Mouse (Mus musculus) neutrophil, adult 5-6 weeks (primary cell): ENCODE results near the gene Ccdc117. TPM values are rescaled to one million over a fixed set of nuclear protein-coding genes. Genes with fewer than 3 reads are reported as not detected.
A peak's percentile ranks its signal among the peaks of the same experiment; 100 is the strongest.
"Not testable (repeated sequence)": the region's sequence is repeated elsewhere in the genome, so short reads cannot be mapped to it uniquely, and the experiment has no call there.

Source experiments
- ATAC-seq: fragments of 151-379, 151-347 bp; 2 replicates; pipeline ENCODE4 v1.8.0; 2017; ENCODE audit warnings: mild to moderate bottlenecking, moderate TSS enrichment; ENCODE audit not compliant: insufficient number of reproducible peaks, poor library complexity, low FRiP score, severe bottlenecking; ENCODE audit errors: extremely low read depth
- total RNA-seq: library from RNA; stranded (forward); fragments of 200-1000 nt; gene quantifications from 2 replicates; pipeline ENCODE4 v1.2.3, GENCODE M21; 2017

Ccdc117 gene
- total RNA-seq, 1 experiment from 2014 or later, result 40.0 TPM

- ATAC-seq, result no peak
Measured at GRCm38 (mm10) chr11:5540331-5540730, 1.7 kb downstream of the Ccdc117 start.

- ATAC-seq, result not testable (repeated sequence)
Measured at GRCm38 (mm10) chr11:5537454-5537853, 4.5 kb downstream of the Ccdc117 start.

- ATAC-seq, result no peak
Measured at GRCm38 (mm10) chr11:5533108-5533507, 8.9 kb downstream of the Ccdc117 start.

DNA sequence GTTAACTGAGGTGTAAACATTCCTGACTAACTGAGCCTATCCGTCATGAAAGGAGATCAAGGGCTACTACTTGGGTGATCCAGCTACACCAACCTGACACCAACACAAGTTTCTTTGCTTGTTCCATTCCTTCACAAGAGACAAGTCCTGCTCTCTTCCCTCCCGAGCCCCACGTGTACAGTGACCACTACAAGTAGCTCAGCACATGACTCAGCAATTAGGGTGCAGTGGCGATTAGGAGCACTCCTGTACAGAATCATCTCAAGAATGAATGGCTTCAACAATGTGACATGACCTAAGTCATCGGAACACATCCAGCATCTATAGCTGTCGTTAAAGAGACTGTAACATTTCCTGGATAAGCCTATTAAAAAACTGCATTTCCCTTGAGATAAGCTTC, 11.3 kb downstream of the Ccdc117 start:
- ATAC-seq, result no peak

DNA sequence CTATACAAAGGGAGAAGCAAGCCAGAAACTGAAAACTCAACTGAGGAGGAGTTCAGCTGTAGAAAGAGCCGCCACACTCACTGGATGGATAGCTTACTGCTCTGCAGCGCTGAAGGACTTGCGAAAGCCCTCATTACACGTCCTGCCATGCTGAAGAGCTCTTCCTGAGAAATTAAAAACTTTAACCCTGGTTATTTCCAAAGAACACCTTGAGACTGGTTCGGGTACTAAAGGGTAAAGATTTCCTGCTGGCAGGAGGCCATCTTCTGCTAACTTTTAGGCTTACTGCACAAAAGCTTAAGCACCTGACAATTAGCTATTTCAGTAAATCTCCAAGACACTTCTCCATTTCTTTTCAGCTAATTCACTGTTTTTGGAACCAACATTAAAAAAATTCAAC, 11.8 kb downstream of the Ccdc117 start:
- no peak for ATAC-seq

GRCm38 (mm10) chr11:5528841-5529240, 13.1 kb downstream of the Ccdc117 start:
- ATAC-seq, result no peak

- no peak for ATAC-seq
Measured at GRCm38 (mm10) chr11:5527865-5528523, 14.0 kb downstream of the Ccdc117 start.

DNA sequence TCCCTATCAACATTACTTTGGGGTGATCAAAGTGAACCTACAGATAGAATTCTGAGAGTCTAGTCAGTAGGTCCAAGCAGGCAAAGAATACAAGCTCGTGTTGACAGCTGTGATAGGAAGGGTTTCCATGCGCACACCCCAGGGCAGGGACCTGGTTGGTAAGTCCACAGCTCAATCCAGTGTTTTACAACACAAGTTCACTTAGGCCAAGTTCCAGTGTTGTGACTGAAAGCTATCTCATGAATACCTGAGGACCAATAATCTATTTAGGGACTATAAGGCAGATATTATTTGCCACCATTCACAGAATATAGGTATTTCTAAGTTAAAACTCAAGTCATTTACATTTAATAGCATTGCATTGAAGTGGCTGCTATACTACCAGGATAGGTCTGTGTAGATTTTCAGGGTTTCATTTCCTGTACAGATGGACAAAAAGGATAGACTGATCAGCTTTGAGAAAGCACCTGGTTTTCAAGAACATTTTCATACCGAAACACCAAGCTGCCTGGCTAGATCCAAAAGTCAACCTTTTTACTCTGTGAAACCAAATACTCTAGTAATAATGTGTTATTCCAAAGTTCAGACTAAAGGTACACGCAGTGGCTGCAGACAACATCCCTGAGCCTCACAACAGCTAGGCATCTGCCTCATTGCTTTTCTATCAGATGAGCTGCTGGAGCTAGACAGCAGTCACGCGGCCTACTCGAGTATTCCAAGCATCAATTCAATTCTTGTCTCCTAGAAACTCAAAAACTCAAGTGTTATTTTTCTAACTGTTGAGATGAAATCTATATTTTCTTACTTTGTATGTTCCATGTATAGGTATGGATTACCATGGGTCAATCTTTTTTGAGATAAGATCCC, 15.2 kb downstream of the Ccdc117 start:
- no peak for ATAC-seq

- no peak for ATAC-seq
Measured at GRCm38 (mm10) chr11:5525418-5525817, 16.6 kb downstream of the Ccdc117 start.

DNA sequence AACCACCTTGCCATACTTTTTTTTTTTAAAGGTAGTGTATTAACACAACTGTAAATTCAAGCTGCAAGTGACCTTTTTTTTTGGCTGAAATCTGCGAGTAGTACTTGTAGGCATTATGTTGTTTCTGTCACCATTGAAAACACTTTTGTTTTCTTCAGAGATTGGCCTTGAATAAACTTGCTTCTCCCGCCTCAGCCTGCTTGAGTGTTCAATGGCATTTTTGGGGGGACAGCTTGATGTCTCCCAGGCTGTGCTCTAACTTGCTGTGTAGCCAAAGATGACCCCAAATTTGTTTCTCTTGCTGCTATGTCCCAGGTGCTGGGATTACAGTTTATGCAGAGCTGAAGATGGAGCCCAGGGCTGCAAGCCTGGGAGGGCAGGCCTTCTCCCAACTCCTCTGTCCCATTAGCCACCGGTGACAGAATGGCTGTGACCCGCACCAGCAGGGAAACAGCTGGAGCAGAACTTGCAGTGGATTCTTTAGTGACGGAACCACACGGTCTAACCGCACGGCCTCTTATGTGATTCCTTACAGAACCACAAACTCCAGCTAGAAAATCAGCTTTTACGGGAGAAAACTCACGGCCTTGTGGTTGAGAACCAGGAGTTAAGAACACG, 19.1 kb downstream of the Ccdc117 start:
- no peak for ATAC-seq

- peak; percentile 69 for ATAC-seq
Measured at GRCm38 (mm10) chr11:5521516-5522291, 20.3 kb downstream of the Ccdc117 start.

DNA sequence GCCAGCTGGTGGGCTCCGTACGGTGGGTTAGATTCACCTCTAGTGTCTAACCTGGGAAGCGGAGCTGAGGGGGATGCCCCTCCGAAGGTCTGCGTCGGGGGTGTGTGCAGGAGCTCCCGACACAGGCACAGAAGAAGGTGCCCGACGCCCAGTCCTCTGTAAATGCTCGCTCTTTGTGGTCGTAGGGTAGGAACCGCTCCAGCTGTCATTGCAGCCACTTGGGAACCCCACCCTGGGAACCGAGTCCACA, 20.8 kb downstream of the Ccdc117 start:
- ATAC-seq, result no peak

GRCm38 (mm10) chr11:5520412-5521265, 21.3 kb downstream of the Ccdc117 start, which contains the start of gene Xbp1:
Gene Xbp1 (plus strand): TSS chr11:5520659.
- ATAC-seq, result peak; percentile 96

DNA sequence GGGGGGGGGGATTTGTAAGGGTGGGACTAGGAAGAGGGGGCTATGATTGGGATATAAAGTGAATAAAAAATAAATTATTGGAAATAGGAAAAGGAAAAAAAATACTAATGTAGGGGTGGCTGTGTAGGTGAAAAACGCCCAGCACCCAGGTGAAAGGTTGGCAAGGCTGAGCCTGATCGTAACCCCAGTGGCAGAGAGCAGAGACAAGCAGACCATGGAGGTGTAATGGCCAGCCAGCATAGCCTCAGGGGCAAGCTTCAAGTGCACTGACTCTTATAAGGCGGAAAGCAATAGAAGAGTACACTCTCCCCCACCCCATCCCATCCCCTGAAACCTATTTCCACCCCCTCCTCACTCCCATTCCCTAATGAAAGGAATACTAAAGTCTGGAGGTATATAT, 22.3 kb downstream of the Ccdc117 start:
- ATAC-seq, result no peak

- ATAC-seq, result no peak
Measured at GRCm38 (mm10) chr11:5517346-5517745, 24.6 kb downstream of the Ccdc117 start.

DNA sequence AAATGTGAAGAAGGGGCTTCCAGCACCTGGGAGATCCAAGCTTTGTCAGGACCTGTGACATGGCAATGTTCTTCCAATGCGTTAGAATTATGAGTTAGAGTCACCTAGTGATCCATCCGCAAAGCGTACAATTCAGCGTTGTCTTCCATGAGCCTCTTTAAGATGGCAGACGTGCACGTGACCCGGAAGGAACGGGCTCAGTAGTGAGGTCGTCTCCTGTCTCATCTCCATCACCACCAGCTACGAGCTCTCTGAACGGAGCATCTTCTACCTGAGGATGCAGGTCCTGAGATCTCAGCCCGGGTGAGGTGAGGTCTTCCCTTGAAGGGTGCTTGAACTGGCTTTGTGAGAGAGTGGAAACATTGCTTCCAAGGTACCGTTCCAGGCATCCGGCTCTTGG, 25.4 kb downstream of the Ccdc117 start:
- no peak for ATAC-seq

GRCm38 (mm10) chr11:5516151-5516550, 25.8 kb downstream of the Ccdc117 start:
- ATAC-seq, result no peak

DNA sequence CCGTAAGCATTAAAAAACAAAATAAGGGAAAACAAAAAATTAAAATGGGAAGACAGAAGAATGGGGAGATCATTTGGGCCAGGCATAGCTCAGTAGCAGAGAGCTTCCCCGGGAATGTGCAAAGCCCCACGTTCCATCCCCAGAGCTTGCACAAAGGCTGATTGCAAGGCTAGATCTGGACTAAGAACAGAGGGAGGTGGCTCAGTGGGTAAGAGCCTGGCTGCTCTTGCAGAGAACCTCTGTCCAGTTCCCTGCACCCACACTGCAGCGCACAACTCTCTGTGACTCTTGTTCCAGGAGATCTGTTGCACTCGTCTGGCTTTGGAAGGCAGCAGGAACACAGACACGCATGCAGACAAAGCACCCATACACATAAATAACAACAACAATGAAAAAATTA, 26.3 kb downstream of the Ccdc117 start:
- no peak for ATAC-seq

DNA sequence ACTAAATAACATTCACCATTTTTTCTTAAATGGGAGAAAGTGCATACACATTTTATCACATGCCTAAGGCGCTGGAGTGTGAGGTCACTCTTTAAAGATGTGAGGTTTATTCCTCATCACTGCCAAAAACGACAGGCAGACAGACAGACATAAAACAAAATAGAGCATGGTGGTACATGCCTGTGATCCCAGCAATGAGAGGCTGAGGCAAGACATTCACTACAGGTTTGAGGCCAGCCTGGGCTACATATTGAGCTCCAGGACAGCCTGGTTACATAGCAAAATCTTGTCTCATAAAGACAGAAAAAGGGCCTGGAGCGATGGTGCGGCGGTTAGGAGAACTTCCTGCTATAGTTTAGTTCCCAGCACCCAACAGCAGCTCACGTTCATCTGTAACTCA, 26.8 kb downstream of the Ccdc117 start:
- ATAC-seq, result no peak
